Mouse (Mus musculus): ENCODE data around the gene Brms1. TPM values are rescaled to one million over a fixed set of nuclear protein-coding genes. Genes with fewer than 3 reads are reported as not detected.

Brms1 gene
- polyA plus RNA-seq (2014; fragmentation: Illumina TruSeq; extraction: RNeasy Lipid Tissue Mini Kit (QIAGEN cat#74804); ENCODE audit: low read depth, low replicate concordance): 34.8 TPM

DNA sequence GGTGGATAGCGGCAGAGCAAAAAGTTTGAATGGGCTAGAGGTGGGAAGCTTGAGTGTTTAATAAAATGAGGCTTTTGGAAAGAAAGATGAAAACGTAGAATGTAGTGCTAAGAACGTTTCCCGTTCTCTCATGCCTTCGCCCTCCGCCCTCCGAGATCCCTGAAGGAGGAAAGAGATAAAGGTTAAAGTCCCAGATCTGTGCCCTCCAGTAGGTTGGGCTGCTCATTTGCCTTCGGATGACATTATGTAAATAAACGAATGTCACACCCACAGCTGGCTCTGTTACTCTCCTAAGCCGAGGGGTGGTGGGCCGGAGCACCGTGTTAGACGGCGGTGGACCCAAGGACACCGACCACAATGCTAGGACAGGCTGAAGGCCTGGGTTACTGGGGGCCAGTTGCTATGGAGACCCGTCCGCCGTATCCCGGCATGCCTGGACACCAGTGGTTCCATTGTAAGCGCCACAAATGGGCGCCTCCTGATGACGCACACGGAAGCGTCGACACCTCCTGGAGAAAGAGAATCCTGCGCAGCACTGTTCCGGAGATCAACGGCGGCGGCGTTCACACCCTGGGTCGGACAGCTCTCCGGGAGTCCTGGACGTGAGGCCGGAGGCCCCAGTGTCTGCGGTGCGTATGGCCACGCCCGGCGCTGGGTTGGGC is at the start of gene Brms1:
Gene Brms1, plus strand, starts transcription at position 493 of the 662 bp plus-strand sequence.

GRCm38 (mm10) chr19:5023621-5024479 is 17.3 kb upstream of the Brms1 start, which contains the start of gene Slc29a2:
Slc29a2 (plus strand) TSS chr19:5023860.

GRCm38 (mm10) chr19:5038709-5039156 is 2.4 kb upstream of the Brms1 start, which contains the start of the genes B4gat1 and AC124502.3:
B4gat1 (plus strand) TSS chr19:5038826.
AC124502.3 (plus strand) TSS chr19:5038891.

GRCm38 (mm10) chr19:5050047-5050905 is 9.1 kb downstream of the Brms1 start, which contains the start of gene Rin1:
Rin1 (plus strand) TSS chr19:5050481.

GRCm38 (mm10) chr19:5067867-5068569 is 26.9 kb downstream of the Brms1 start, which contains the start of gene Cd248:
Cd248 (plus strand) TSS chr19:5068078.

DNA sequence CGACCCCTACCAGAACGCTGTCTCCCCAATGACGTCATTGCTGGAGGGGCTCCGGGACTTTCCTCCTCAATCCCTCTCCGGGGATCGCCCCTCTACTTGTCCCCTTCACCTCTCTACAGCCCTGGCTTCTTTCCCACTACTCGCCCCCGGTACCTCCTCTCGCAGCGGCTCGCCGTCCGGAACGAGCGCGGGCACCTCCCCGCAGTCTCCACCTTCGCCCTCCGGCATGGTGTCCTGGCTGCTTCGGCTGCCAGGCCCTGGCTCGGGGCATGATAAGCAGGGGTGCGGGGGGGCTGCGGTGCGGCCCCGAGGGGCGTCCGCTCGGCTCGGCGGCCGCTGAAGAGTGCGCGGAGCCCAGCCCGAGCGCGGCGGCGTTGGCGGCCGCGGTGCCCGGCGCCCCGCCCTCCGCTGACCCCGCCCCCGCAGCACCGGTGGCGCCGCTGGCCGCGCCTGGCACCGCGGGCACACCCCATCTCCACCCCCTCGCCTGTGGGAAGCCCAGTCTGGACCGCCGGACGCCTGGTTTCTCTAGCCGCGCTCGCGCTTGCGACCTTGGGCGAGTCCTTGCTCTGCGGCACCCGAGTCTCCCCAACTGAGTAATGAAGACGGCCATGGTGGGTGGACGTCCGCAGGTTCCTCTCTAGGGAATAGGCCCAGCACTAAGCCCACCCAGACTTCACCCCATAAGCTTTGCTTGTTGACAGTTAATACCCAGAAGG is 44.1 kb downstream of the Brms1 start, which contains the start of gene Tmem151a:
Gene Tmem151a, minus strand, starts transcription at position 387 of the 719 bp plus-strand sequence.

DNA sequence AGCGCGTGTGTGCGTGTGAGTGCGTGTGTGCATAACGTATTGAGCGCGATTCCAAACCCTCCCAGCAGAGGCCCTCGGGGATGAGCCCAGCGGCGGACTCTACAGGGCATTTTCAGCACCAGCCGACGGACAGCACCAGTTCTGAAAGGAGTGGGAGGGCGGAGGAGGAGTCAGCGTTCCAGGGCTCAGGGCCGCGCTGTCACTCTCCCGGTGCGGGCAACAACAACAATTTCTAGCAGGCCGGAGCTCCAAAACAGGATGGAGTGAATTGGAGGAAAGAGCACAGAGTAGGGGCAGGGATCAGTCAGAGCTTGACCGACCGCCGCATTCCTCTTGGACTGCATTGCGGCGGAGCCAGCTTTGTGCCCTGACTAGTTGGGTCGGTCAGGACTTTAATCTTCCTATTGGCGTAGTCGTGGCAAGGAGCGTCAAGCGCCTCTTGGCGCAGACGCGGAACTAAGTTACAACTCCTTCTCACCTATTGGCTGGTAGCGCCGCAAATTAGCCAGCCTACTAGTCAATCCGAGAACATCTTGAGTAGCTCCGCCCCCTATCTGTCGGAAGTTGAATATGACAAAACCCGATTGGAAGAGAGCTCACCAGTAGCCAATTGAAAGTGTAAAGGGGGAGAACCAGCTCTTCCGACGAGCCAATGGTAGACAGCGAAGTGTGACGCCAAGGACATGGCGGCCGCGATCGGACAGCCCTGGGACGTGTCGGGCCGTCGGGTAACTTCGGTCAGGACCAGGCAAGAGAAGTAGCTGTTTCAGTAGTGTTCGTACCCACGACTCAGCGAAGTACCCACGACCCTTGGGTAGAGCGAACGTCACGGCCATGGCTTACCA is 47.0 kb downstream of the Brms1 start, which contains the start of gene Yif1a:
Gene Yif1a, plus strand, starts transcription at position 655 of the 845 bp plus-strand sequence.

DNA sequence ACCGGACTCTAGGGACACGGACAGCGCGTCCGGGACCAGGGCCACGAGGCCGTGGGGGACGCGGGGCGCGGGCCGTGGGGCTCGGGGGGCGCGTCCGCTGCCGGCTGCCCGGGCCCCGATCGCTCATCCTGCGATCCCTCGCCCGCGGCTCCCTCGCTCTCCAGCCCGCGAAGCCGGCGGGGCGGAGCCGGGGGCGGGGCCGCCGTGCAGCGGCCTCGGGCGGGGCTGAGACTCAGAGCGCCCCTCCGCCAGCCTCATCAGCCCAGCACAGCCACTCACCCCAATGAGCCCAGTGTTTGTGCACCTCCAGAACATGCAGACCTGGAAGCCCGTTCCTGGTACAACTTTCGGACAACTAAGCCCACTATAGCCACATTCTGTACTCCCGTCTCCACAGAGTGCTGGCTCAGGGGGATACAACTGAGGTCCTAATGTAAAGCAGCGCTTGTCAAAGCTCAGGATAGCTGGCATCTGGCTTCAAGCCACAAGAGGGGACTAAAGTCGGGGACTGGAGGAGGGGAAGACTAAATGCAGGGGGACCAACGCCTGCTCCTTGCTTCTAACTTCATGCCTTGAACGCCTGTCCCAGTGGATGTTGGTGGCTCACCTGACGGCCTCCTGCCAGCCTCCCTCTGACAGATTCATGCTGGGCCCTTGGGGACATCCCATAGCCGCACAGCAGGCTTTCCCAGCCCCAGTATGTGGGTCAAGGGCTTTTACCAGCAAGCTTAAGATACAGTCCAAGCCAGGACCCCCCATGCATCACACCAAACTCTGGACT is 57.4 kb downstream of the Brms1 start, which contains the start of gene Cnih2:
Gene Cnih2, minus strand, starts transcription at position 159 of the 781 bp plus-strand sequence.

Other genes with a start within 250 kb of the Brms1 start
- gene Rbm4, start 247.5 kb upstream of the Brms1 start, polyA plus RNA-seq (2014; fragmentation: Illumina TruSeq; extraction: RNeasy Lipid Tissue Mini Kit (QIAGEN cat#74804); ENCODE audit: low read depth, low replicate concordance): 20.7 TPM
- gene Gm21992, start 229.7 kb upstream of the Brms1 start, polyA plus RNA-seq (2014; fragmentation: Illumina TruSeq; extraction: RNeasy Lipid Tissue Mini Kit (QIAGEN cat#74804); ENCODE audit: low read depth, low replicate concordance): 7.9 TPM
- gene Rbm14, start 229.7 kb upstream of the Brms1 start, polyA plus RNA-seq (2014; fragmentation: Illumina TruSeq; extraction: RNeasy Lipid Tissue Mini Kit (QIAGEN cat#74804); ENCODE audit: low read depth, low replicate concordance): 16.7 TPM
- gene Ccs, start 202.0 kb upstream of the Brms1 start, polyA plus RNA-seq (2014; fragmentation: Illumina TruSeq; extraction: RNeasy Lipid Tissue Mini Kit (QIAGEN cat#74804); ENCODE audit: low read depth, low replicate concordance): 62.9 TPM
- gene Ccdc87, start 202.0 kb upstream of the Brms1 start, polyA plus RNA-seq (2014; fragmentation: Illumina TruSeq; extraction: RNeasy Lipid Tissue Mini Kit (QIAGEN cat#74804); ENCODE audit: low read depth, low replicate concordance): 1.0 TPM
- gene Ctsf, start 186.2 kb upstream of the Brms1 start, polyA plus RNA-seq (2014; fragmentation: Illumina TruSeq; extraction: RNeasy Lipid Tissue Mini Kit (QIAGEN cat#74804); ENCODE audit: low read depth, low replicate concordance): 65.6 TPM
- 3.4 TPM for gene Actn3, start 163.4 kb upstream of the Brms1 start, polyA plus RNA-seq (2014; fragmentation: Illumina TruSeq; extraction: RNeasy Lipid Tissue Mini Kit (QIAGEN cat#74804); ENCODE audit: low read depth, low replicate concordance)
- 18.4 TPM for gene Zdhhc24, start 162.7 kb upstream of the Brms1 start, polyA plus RNA-seq (2014; fragmentation: Illumina TruSeq; extraction: RNeasy Lipid Tissue Mini Kit (QIAGEN cat#74804); ENCODE audit: low read depth, low replicate concordance)
- gene Bbs1, start 134.7 kb upstream of the Brms1 start, polyA plus RNA-seq (2014; fragmentation: Illumina TruSeq; extraction: RNeasy Lipid Tissue Mini Kit (QIAGEN cat#74804); ENCODE audit: low read depth, low replicate concordance): 5.7 TPM
- gene Dpp3, start 113.1 kb upstream of the Brms1 start, polyA plus RNA-seq (2014; fragmentation: Illumina TruSeq; extraction: RNeasy Lipid Tissue Mini Kit (QIAGEN cat#74804); ENCODE audit: low read depth, low replicate concordance): 43.1 TPM
- gene Peli3, start 98.2 kb upstream of the Brms1 start, polyA plus RNA-seq (2014; fragmentation: Illumina TruSeq; extraction: RNeasy Lipid Tissue Mini Kit (QIAGEN cat#74804); ENCODE audit: low read depth, low replicate concordance): 3.9 TPM
- gene Mrpl11, start 79.2 kb upstream of the Brms1 start, polyA plus RNA-seq (2014; fragmentation: Illumina TruSeq; extraction: RNeasy Lipid Tissue Mini Kit (QIAGEN cat#74804); ENCODE audit: low read depth, low replicate concordance): 77.2 TPM
- gene Npas4, start 51.0 kb upstream of the Brms1 start, polyA plus RNA-seq (2014; fragmentation: Illumina TruSeq; extraction: RNeasy Lipid Tissue Mini Kit (QIAGEN cat#74804); ENCODE audit: low read depth, low replicate concordance): 0.83 TPM
- 1.8 TPM for gene Slc29a2, start 17.5 kb upstream of the Brms1 start, polyA plus RNA-seq (2014; fragmentation: Illumina TruSeq; extraction: RNeasy Lipid Tissue Mini Kit (QIAGEN cat#74804); ENCODE audit: low read depth, low replicate concordance)
- gene B4gat1, start 2.5 kb upstream of the Brms1 start, polyA plus RNA-seq (2014; fragmentation: Illumina TruSeq; extraction: RNeasy Lipid Tissue Mini Kit (QIAGEN cat#74804); ENCODE audit: low read depth, low replicate concordance): 20.8 TPM
- gene AC124502.3, start 2.5 kb upstream of the Brms1 start, polyA plus RNA-seq (2014; fragmentation: Illumina TruSeq; extraction: RNeasy Lipid Tissue Mini Kit (QIAGEN cat#74804); ENCODE audit: low read depth, low replicate concordance): 1.9 TPM
- gene Rin1, start 9.1 kb downstream of the Brms1 start, polyA plus RNA-seq (2014; fragmentation: Illumina TruSeq; extraction: RNeasy Lipid Tissue Mini Kit (QIAGEN cat#74804); ENCODE audit: low read depth, low replicate concordance): 3.6 TPM
- gene Cd248, start 26.7 kb downstream of the Brms1 start, polyA plus RNA-seq (2014; fragmentation: Illumina TruSeq; extraction: RNeasy Lipid Tissue Mini Kit (QIAGEN cat#74804); ENCODE audit: low read depth, low replicate concordance): 36.7 TPM
- gene Tmem151a, start 44.2 kb downstream of the Brms1 start, polyA plus RNA-seq (2014; fragmentation: Illumina TruSeq; extraction: RNeasy Lipid Tissue Mini Kit (QIAGEN cat#74804); ENCODE audit: low read depth, low replicate concordance): 2.8 TPM
- 71.7 TPM for gene Yif1a, start 47.2 kb downstream of the Brms1 start, polyA plus RNA-seq (2014; fragmentation: Illumina TruSeq; extraction: RNeasy Lipid Tissue Mini Kit (QIAGEN cat#74804); ENCODE audit: low read depth, low replicate concordance)
- 1.6 TPM for gene Cnih2, start 57.2 kb downstream of the Brms1 start, polyA plus RNA-seq (2014; fragmentation: Illumina TruSeq; extraction: RNeasy Lipid Tissue Mini Kit (QIAGEN cat#74804); ENCODE audit: low read depth, low replicate concordance)
- gene Rab1b, start 65.7 kb downstream of the Brms1 start, polyA plus RNA-seq (2014; fragmentation: Illumina TruSeq; extraction: RNeasy Lipid Tissue Mini Kit (QIAGEN cat#74804); ENCODE audit: low read depth, low replicate concordance): 160 TPM
- 29.1 TPM for gene Klc2, start 77.2 kb downstream of the Brms1 start, polyA plus RNA-seq (2014; fragmentation: Illumina TruSeq; extraction: RNeasy Lipid Tissue Mini Kit (QIAGEN cat#74804); ENCODE audit: low read depth, low replicate concordance)
- 21.5 TPM for gene Pacs1, start 231.8 kb downstream of the Brms1 start, polyA plus RNA-seq (2014; fragmentation: Illumina TruSeq; extraction: RNeasy Lipid Tissue Mini Kit (QIAGEN cat#74804); ENCODE audit: low read depth, low replicate concordance)

All from adipose tissue, adult 10 weeks (tissue).